Mouse (Mus musculus): ENCODE results near the gene Cnnm4. TPM values are rescaled to one million over a fixed set of nuclear protein-coding genes. Genes with fewer than 3 reads are reported as not detected.

Gene Cnnm4
- polyA plus RNA-seq, 1 experiment from 2014 or later, result 11.4 TPM

GRCm38 (mm10) chr1:36522210-36522609 lies 50.8 kb downstream of the Cnnm4 start:
- H3K4me1 ChIP-seq (ENCODE audit: control insufficient read depth, insufficient read depth, low read depth, low read length), result no peaks in the 10 kb centered on the region; the same call in 1 of the 2 replicates
- H3K36me3 ChIP-seq (ENCODE audit: control insufficient read depth, insufficient read depth, low read length), result peaks cover 50% of the 10 kb centered on the region
- H3K9ac ChIP-seq (ENCODE audit: low read depth, low read length), result no peak overlapping the region
- 88% methylated on average over 7 of the region's 7 CpGs for WGBS
- no peaks in the 10 kb centered on the region for H3K9me3 ChIP-seq (ENCODE audit: control insufficient read depth, low read length)
- H3K27me3 ChIP-seq (replicated peaks; ENCODE audit: control insufficient read depth, insufficient read depth, low read length), result no peaks in the 10 kb centered on the region
- ATAC-seq, result no peak
- H3K4me3 ChIP-seq (ENCODE audit: low read length), result no peak overlapping the region
- no peak overlapping the region for H3K4me2 ChIP-seq (ENCODE audit: low read length)
- no peak overlapping the region for H3K27ac ChIP-seq (ENCODE audit: low read depth, low read length)

DNA sequence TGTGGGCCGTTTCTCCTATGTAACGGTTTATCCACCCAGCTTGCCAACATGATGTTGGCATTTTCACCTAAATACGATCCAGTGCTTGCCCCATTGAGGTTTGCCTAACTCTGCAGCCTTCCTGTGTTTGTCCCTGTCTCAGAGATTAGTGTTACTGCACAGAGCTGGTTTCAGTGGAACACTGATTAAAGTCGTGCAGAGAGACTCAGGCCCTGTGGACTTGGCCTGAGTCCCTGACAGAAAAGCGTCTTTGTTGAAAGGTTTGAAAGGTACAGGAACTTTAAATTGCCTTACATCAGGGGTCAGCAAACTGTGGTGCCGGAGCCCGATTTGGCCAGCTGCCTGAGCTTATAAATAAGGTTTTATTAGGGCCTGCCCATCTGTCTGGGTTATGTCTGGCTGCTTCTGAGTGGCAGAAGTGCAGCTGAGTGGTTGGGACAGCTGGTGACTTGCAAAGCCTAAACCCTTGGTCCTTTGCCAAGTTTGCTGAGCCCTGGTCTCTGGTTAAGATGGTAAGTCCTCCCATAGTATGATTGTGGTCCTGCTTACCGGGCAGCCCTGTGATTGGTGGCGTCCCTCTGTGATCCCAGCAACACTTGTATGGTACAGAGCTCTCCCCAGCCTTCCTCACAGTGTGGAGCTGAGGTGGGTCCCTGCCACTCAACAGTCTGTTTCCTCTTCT lies 52.1 kb downstream of the Cnnm4 start:
- Histone ChIP-seq H3K27ac (ENCODE audit: low read depth, low read length) (no peak overlapping the region), H3K27me3 (replicated peaks; ENCODE audit: control insufficient read depth, insufficient read depth, low read length) (no peaks in the 10 kb centered on the region), H3K9me3 (ENCODE audit: control insufficient read depth, low read length) (no peaks in the 10 kb centered on the region), H3K4me3 (ENCODE audit: low read length) (no peak overlapping the region), H3K9ac (ENCODE audit: low read depth, low read length) (no peak overlapping the region), H3K36me3 (ENCODE audit: control insufficient read depth, insufficient read depth, low read length) (peaks cover 48% of the 10 kb centered on the region), H3K4me1 (ENCODE audit: control insufficient read depth, insufficient read depth, low read depth, low read length) (peaks cover 2% of the 10 kb centered on the region; the same call in 1 of the 2 replicates), H3K4me2 (ENCODE audit: low read length) (no peak overlapping the region)
- 45% methylated on average over 9 of the region's 9 CpGs for WGBS
- peak; percentile 55 for ATAC-seq

- Histone ChIP-seq H3K27me3 (replicated peaks; ENCODE audit: control insufficient read depth, insufficient read depth, low read length) (no peaks in the 10 kb centered on the region), H3K9ac (ENCODE audit: low read depth, low read length) (no peak overlapping the region), H3K36me3 (ENCODE audit: control insufficient read depth, insufficient read depth, low read length) (peaks cover 46% of the 10 kb centered on the region), H3K4me3 (ENCODE audit: low read length) (no peak overlapping the region), H3K9me3 (ENCODE audit: control insufficient read depth, low read length) (no peaks in the 10 kb centered on the region), H3K27ac (ENCODE audit: low read depth, low read length) (no peak overlapping the region), H3K4me1 (ENCODE audit: control insufficient read depth, insufficient read depth, low read depth, low read length) (peaks cover 2% of the 10 kb centered on the region; the same call in 1 of the 2 replicates), H3K4me2 (ENCODE audit: low read length) (no peak overlapping the region)
- WGBS, result 82% methylated on average over 5 of the region's 5 CpGs
- no peak for ATAC-seq
Measured at GRCm38 (mm10) chr1:36524058-36524457, 52.6 kb downstream of the Cnnm4 start.

DNA sequence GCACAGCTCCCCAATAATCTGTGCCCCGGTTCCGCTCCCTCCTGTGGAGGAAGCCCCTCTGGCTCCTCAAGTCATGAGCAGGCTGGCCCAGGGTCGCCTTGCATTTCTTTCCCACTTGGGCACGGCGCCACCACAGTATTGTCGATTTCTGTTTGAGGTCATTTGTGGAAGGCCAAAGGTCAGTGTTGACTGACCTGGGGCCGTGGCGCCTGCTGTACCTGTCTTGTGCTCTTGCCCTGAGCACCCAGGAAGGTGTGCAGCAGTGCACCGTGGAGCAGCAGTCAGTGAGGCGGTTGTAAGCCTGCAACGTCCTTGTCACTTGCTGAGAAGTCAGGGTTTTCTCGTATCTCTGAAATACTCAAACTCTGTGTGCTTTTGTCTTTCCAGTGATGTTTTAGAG lies 54.4 kb downstream of the Cnnm4 start:
- WGBS, result 88% methylated on average over 12 of the region's 12 CpGs
- no peaks in the 10 kb centered on the region for H3K27me3 ChIP-seq (replicated peaks; ENCODE audit: control insufficient read depth, insufficient read depth, low read length)
- H3K9me3 ChIP-seq (ENCODE audit: control insufficient read depth, low read length), result no peaks in the 10 kb centered on the region
- H3K36me3 ChIP-seq (ENCODE audit: control insufficient read depth, insufficient read depth, low read length), result peaks cover 34% of the 10 kb centered on the region
- no peak overlapping the region for H3K4me3 ChIP-seq (ENCODE audit: low read length)
- ATAC-seq, result no peak
- no peak overlapping the region for H3K27ac ChIP-seq (ENCODE audit: low read depth, low read length)
- no peak overlapping the region for H3K9ac ChIP-seq (ENCODE audit: low read depth, low read length)
- H3K4me2 ChIP-seq (ENCODE audit: low read length), result no peak overlapping the region
- H3K4me1 ChIP-seq (ENCODE audit: control insufficient read depth, insufficient read depth, low read depth, low read length), result peaks cover 2% of the 10 kb centered on the region; the same call in 1 of the 2 replicates

DNA sequence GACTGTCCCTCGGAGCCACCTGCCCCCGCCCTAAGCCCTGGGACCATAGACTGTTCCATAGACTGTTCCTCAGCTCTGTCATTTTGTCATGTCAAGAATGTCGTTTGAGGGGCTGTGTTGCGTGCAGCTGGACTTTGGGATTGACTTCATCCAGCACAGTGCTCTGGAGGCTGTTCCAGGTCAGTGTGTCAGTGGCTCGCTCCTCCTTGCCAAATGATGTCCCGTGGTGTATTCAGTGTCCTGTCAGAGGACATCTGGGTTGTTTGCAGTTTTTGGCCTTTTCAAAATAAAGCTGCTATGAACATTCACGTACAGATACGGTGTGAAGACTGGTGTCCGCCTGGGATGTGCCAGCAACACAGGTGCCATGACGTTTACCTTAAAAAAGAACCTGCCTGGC lies 55.5 kb downstream of the Cnnm4 start:
- no peak overlapping the region for H3K4me2 ChIP-seq (ENCODE audit: low read length)
- H3K27me3 ChIP-seq (replicated peaks; ENCODE audit: control insufficient read depth, insufficient read depth, low read length), result no peaks in the 10 kb centered on the region
- no peak overlapping the region for H3K4me3 ChIP-seq (ENCODE audit: low read length)
- peaks cover 2% of the 10 kb centered on the region; the same call in 1 of the 2 replicates for H3K4me1 ChIP-seq (ENCODE audit: control insufficient read depth, insufficient read depth, low read depth, low read length)
- peaks cover 26% of the 10 kb centered on the region for H3K36me3 ChIP-seq (ENCODE audit: control insufficient read depth, insufficient read depth, low read length)
- H3K27ac ChIP-seq (ENCODE audit: low read depth, low read length), result no peak overlapping the region
- H3K9ac ChIP-seq (ENCODE audit: low read depth, low read length), result no peak overlapping the region
- ATAC-seq, result no peak
- 87% methylated on average over 10 of the region's 10 CpGs for WGBS
- H3K9me3 ChIP-seq (ENCODE audit: control insufficient read depth, low read length), result no peaks in the 10 kb centered on the region

GRCm38 (mm10) chr1:36528351-36528750 lies 56.9 kb downstream of the Cnnm4 start:
- Histone ChIP-seq H3K4me1 (ENCODE audit: control insufficient read depth, insufficient read depth, low read depth, low read length) (peaks cover 2% of the 10 kb centered on the region; the same call in 1 of the 2 replicates), H3K36me3 (ENCODE audit: control insufficient read depth, insufficient read depth, low read length) (peaks cover 20% of the 10 kb centered on the region), H3K27ac (ENCODE audit: low read depth, low read length) (peak overlapping the region; percentile 48; the same call in 1 of the 2 replicates), H3K27me3 (replicated peaks; ENCODE audit: control insufficient read depth, insufficient read depth, low read length) (no peaks in the 10 kb centered on the region), H3K4me3 (ENCODE audit: low read length) (no peak overlapping the region), H3K4me2 (ENCODE audit: low read length) (no peak overlapping the region), H3K9me3 (ENCODE audit: control insufficient read depth, low read length) (no peaks in the 10 kb centered on the region), H3K9ac (ENCODE audit: low read depth, low read length) (no peak overlapping the region)
- 13% methylated on average over 1 of the region's 1 CpGs for WGBS
- ATAC-seq, result peak; percentile 40; the same call in 1 of the 2 replicates

GRCm38 (mm10) chr1:36529274-36529673 lies 57.9 kb downstream of the Cnnm4 start:
- WGBS, result 93% methylated on average over 4 of the region's 4 CpGs
- no peak for ATAC-seq

GRCm38 (mm10) chr1:36529875-36530274 lies 58.5 kb downstream of the Cnnm4 start:
- ATAC-seq, result no peak
- no peaks in the 10 kb centered on the region for H3K9me3 ChIP-seq (ENCODE audit: control insufficient read depth, low read length)
- WGBS, result 94% methylated on average over 4 of the region's 4 CpGs
- H3K27me3 ChIP-seq (replicated peaks; ENCODE audit: control insufficient read depth, insufficient read depth, low read length), result no peaks in the 10 kb centered on the region
- peaks cover 11% of the 10 kb centered on the region for H3K36me3 ChIP-seq (ENCODE audit: control insufficient read depth, insufficient read depth, low read length)
- no peak overlapping the region for H3K4me2 ChIP-seq (ENCODE audit: low read length)
- no peak overlapping the region for H3K4me3 ChIP-seq (ENCODE audit: low read length)
- peaks cover 2% of the 10 kb centered on the region; the same call in 1 of the 2 replicates for H3K4me1 ChIP-seq (ENCODE audit: control insufficient read depth, insufficient read depth, low read depth, low read length)
- H3K27ac ChIP-seq (ENCODE audit: low read depth, low read length), result no peak overlapping the region
- H3K9ac ChIP-seq (ENCODE audit: low read depth, low read length), result no peak overlapping the region

More at GRCm38 (mm10) chr1:36529274-36529673, 57.9 kb downstream of the Cnnm4 start:
- H3K36me3 ChIP-seq (ENCODE audit: control insufficient read depth, insufficient read depth, low read length), result peaks cover 16% of the 10 kb centered on the region
- H3K27me3 ChIP-seq (replicated peaks; ENCODE audit: control insufficient read depth, insufficient read depth, low read length), result no peaks in the 10 kb centered on the region
- H3K4me1 ChIP-seq (ENCODE audit: control insufficient read depth, insufficient read depth, low read depth, low read length), result peaks cover 2% of the 10 kb centered on the region; the same call in 1 of the 2 replicates
- no peak overlapping the region for H3K4me2 ChIP-seq (ENCODE audit: low read length)
- no peak overlapping the region for H3K4me3 ChIP-seq (ENCODE audit: low read length)
- H3K9me3 ChIP-seq (ENCODE audit: control insufficient read depth, low read length), result no peaks in the 10 kb centered on the region
- H3K27ac ChIP-seq (ENCODE audit: low read depth, low read length), result no peak overlapping the region
- H3K9ac ChIP-seq (ENCODE audit: low read depth, low read length), result no peak overlapping the region

DNA sequence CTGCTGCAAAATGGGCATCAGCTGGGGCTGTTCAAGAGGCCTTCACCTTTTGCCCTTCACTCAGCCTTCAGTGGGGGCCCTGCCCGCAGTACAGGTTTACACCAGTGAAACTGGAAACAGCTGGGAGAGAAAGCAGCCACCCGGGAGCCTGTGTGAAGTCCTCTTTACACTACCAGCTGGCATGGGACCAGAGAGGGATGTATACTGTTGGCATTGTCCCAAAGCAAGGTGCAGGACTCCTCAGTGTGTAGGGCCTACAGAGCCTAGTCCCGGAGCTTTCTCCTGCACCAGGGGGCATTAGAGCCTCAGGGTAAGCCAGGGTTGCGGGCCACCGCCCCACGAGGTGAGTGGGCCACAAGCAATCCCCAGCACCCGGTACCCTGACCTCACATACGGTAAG lies 59.1 kb downstream of the Cnnm4 start:
- peaks cover 2% of the 10 kb centered on the region; the same call in 1 of the 2 replicates for H3K4me1 ChIP-seq (ENCODE audit: control insufficient read depth, insufficient read depth, low read depth, low read length)
- no peak for ATAC-seq
- no peak overlapping the region for H3K4me2 ChIP-seq (ENCODE audit: low read length)
- no peaks in the 10 kb centered on the region for H3K27me3 ChIP-seq (replicated peaks; ENCODE audit: control insufficient read depth, insufficient read depth, low read length)
- H3K4me3 ChIP-seq (ENCODE audit: low read length), result no peak overlapping the region
- peaks cover 6% of the 10 kb centered on the region for H3K36me3 ChIP-seq (ENCODE audit: control insufficient read depth, insufficient read depth, low read length)
- no peaks in the 10 kb centered on the region for H3K9me3 ChIP-seq (ENCODE audit: control insufficient read depth, low read length)
- H3K27ac ChIP-seq (ENCODE audit: low read depth, low read length), result no peak overlapping the region
- WGBS, result 74% methylated on average over 7 of the region's 8 CpGs
- no peak overlapping the region for H3K9ac ChIP-seq (ENCODE audit: low read depth, low read length)

Data from hindbrain, embryonic 16.5 days (tissue).